Mouse (Mus musculus) embryo, embryonic 10 days (tissue): Measurements from ENCODE around the gene Sema4b.
A peak's percentile ranks its signal among the peaks of the same experiment; 100 is the strongest.

Experiments
- DNase-seq: peaks from one replicate; pipeline ENCODE4 v3.0.0-alpha.2; 2015; ENCODE audit warnings: low spot score

Sema4b gene

DNA sequence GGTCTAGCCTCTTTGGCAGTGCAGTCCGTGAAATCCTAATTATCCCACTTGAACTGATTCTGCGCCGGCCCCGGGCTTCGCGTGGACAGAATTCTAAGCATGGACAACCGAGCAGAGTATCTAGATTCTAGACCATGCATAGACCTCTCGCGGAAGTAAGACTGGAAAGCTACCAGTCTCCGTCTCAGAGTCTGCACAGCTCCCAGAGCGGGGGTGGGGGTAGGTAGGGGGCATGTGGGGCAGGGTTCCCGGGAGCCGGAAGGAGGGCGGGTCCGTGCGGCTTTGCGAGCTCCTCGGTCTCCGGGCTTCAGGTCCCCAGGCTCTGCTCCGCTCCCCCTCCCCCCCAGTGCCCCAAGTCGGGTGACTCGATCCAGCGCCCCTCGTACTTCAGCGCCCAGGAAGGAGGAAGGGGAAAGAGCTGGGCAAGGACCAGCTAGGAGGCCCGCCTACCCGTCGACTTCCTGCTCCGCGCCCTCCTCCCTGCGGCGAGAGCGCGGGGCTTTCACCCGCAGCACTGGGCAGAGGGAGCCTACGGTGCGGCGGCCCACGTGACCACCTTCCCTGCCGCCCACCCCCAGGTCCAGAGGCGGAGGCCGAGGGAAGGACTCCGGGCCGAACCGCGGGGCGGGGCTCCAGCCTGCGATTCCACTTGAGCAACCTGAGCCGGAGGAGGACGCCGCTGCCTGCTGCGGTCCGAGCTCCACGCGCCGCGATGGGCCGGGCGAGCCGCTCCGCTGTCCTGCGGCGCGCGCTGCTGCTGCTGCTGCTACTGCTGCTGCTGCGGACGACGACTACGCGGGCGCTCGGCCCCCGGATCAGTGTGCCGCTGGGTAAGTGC lies 11.5 kb downstream of the Sema4b start:
- peak; percentile 93 for DNase-seq

- no peak for DNase-seq
Measured at GRCm38 (mm10) chr7:80198863-80199262, 12.2 kb downstream of the Sema4b start.

DNA sequence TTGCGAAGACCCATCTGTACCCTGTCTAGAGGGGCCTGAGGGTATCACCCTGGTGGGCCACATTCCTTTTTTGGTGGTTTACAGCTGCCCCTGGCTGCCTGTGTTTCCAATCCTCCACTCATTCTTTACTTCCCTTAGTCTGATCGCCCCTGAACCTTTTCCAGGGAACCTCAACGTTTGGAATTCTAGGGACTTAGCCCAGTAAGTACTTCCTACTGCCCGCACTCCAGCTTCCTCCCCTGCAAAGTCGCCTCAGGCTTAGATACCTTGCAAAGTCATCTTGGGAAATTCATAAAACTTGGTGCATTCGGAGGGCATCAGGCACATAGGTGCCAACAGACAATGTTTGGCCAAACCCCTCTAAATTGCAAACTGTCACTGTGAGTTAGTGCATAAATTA lies 12.6 kb downstream of the Sema4b start:
- no peak for DNase-seq

- DNase-seq, result no peak
Measured at GRCm38 (mm10) chr7:80199851-80200587, 13.4 kb downstream of the Sema4b start.

GRCm38 (mm10) chr7:80200588-80200945 lies 13.9 kb downstream of the Sema4b start:
- no peak for DNase-seq

DNA sequence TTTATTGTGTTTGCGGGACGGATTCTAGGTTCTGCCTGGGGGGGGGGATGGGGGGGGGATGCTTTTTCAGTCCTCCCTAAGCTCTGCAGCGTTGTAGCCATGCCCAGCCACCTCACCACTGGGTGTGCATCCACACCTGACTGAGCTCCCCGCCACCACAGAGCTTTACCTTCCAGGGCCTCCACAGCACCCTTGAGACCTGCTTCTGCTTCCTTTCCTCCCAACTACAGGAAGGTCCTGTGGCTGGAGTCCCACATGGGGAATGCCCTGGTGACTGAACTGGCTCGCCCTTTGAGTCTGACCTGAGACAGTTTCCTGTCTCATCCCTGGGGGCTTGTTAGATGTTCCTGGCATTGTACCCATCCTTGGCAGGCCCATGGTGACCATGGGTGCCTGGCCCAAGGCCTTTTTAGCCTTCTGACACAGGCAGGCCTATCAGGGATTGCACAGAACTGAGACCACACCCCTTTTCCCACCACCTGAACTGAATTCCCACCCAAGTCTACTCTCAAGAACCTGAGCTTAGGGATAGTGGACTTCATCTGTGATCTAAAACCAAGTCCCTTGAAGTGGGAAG lies 14.4 kb downstream of the Sema4b start:
- no peak for DNase-seq

DNA sequence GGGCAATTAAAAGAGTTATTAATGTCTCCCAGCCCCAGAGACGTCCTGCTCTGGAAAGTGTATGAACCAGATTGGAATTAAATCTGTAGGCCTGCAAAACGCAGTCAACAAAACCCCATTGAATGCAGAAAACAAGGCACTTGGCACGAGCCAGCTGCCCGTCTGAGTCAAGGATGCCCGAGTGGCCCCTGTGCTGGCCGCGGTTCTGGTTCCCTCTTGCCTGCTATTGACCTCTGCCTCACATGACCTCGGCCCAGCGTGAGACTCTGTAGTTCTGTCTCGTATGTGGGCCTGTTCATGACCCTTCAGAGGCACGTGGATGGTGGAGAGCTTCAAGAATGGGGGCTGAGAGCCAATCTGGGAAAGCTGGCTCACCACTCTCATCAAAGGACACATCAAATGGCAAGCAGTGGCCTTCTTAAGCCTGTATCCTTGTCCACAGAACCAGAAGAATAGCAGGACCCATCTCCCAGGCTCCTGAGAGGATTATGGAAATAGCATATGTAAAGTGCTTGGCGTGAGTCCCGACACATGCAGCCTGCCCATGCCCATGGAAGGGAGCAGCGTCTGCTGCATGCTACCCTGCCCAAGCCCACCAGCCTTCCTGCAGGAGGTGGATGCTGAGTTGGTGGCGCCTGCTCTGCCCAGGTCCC lies 15.4 kb downstream of the Sema4b start:
- DNase-seq, result no peak

DNA sequence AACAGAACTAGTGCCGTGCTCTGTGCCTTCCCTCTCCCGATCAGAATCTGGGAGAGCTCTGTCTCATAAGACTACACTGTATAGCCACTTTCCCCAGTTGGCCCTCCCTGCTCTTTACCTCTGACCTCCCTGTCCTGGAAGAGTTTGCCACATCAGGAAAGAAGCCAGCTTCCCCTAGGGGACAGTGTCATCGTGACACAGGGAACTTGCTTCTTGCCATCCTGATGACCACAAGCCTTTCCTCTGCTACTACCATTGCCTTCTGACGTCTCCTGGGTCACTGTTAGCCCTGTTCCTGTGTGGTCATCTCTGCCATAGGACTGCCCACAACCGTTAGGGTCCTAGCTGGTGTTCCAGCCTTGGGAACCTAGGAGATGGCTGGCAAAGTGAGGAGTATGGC lies 16.3 kb downstream of the Sema4b start:
- no peak for DNase-seq

DNA sequence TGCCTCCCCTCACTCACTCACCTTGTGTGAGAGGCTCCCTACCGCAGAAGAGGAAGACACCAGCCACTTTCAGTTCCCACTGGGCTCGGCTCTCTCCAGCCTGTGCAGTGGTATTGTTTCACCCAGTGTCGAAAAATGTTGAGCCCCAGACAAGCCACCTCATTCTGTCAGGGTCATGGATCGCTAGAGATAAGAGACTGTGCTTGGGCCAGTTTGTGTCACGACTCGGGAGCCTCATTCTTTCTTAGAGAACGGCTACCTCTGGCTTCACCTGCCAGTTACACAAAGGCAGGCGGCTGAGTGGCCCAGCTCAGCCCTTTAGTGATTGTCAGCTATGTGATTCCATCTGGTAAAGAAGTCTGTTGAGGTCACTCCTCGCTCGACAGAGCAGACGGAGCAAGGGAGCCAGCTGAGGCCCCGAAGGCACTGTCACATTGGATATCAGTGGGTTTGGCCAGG lies 17.0 kb downstream of the Sema4b start:
- no peak for DNase-seq

GRCm38 (mm10) chr7:80204362-80204761 lies 17.7 kb downstream of the Sema4b start:
- DNase-seq, result no peak

DNA sequence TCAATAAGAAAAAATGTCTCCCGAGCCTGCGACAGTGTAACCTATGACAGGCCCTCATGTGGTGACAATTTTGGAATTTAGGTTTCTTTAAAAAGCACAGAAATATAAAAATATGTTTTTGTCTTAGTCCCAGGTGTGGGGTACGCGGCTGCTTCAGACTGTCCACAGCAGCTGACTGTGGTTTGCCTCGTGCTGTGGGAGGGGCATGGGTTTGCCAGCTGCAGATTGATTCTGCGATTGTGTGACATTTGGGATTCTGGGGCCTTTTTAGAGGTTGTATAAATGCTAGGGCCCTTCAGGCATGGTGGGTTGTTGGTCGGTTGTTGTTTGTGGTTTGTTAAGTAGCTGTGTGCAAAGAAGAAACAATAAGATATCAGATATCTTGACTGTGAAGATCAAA lies 18.3 kb downstream of the Sema4b start:
- DNase-seq, result no peak

GRCm38 (mm10) chr7:80205705-80206589 lies 19.3 kb downstream of the Sema4b start:
- DNase-seq, result no peak

GRCm38 (mm10) chr7:80207314-80207731 lies 20.7 kb downstream of the Sema4b start:
- DNase-seq, result no peak

- DNase-seq, result no peak
Measured at GRCm38 (mm10) chr7:80208026-80208642, 21.5 kb downstream of the Sema4b start.

- no peak for DNase-seq
Measured at GRCm38 (mm10) chr7:80208738-80209430, 22.2 kb downstream of the Sema4b start.

DNA sequence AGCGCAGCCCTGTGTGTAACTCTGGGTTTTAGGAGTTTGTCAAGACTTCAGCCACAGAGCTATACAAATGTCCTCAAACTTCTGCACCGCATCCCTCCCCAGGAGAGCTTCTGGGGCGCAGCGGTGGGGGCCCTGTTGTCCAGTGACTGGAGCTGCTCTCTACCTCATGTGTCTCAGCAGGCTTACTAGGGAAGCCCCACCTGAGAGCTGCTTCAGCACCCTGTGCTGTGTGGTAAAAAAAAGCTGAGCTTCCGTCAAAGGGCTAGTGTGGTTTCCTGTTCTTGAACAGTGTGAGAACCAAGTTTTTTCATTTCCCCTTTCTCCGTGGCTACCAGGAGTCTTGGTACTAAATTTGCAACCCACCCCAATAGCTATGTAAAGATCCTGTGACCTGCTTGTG lies 23.0 kb downstream of the Sema4b start:
- DNase-seq, result no peak

DNA sequence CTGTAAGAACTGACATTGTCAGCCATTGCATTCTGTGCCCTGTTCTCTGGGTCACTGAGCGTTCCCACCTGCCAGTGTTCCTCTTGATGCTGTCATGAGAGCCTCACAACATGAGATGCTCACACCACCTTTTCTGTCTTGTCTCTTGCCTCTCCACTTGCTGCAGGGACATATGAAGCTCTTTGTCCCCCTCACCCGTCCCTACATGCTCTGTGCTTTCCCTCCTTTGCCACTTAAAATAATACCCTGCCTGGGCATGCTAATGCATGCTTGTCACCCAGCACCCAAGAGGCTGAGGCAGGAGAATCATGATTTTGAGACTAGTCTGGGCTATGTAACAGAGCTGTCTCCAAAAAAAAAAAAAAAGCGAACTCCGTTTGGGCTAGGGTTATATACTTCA lies 24.3 kb downstream of the Sema4b start:
- no peak for DNase-seq

DNA sequence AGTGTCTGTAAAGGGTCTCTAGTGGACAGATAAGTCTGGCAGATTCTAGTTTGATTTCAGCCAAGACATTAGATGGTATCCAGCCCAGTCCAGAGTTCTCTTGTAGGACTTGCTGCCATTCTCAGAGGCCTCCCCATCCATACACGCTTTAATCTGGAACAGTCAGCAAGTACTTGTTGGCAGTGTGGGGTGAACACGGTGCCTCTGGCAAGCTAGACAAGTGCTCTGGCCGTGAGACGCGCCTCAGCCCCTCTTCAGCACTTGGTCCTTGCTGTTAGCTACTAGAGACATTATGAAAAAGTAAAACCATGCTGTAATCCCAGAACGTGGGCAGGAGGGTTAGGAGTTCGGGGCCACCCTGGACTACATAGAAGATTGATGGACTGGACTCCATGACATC lies 27.0 kb downstream of the Sema4b start:
- DNase-seq, result no peak

- DNase-seq, result no peak
Measured at GRCm38 (mm10) chr7:80214459-80214858, 27.8 kb downstream of the Sema4b start.

DNA sequence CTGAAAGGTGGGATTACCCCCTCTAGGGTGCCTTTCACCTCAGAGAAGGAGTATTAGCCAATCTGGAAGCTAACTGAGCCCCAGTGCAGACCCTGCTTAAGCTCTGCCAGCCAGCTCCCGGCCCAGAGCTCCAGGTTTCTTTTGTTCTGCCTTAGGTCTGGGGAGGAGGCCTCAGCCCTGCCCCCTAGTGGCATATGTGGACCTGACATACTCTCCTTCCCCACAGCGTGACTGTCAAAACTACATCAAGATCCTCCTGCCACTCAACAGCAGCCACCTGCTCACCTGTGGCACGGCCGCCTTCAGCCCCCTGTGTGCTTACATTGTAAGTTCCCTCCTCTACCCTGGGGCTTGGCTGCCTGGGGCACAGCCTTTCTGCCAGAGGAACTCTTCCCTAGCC lies 28.8 kb downstream of the Sema4b start:
- peak; percentile 85 for DNase-seq
